Mouse (Mus musculus) hindbrain, embryonic 13.5 days (tissue): ENCODE results near the gene Rnf212. TPM values are rescaled to one million over a fixed set of nuclear protein-coding genes. Genes with fewer than 3 reads are reported as not detected.
A peak's percentile ranks its signal among the peaks of the same experiment; 100 is the strongest.

ENCODE experiments used
- ATAC-seq: fragments of 200-750 bp; cut with Nextera tagmentation; 2 replicates; pipeline ENCODE4 v1.8.0; 2017; ENCODE audit warnings: moderate TSS enrichment; ENCODE audit not compliant: low FRiP score
- H3K27ac ChIP-seq: fragments of 300-500 bp; sonication (generic); 2 replicates; pipeline ENCODE4 v1.5.1; 2015; ENCODE audit warnings: inconsistent platforms, mild to moderate bottlenecking, moderate library complexity
- H3K27me3 ChIP-seq: fragments of 300-500 bp; sonication (generic); 2 replicates; pipeline ENCODE4 v1.6.1; 2015; ENCODE audit warnings: mild to moderate bottlenecking, inconsistent platforms
- H3K36me3 ChIP-seq: fragments of 300-500 bp; sonication (generic); 2 replicates; pipeline ENCODE4 v1.6.1; 2015; ENCODE audit warnings: mild to moderate bottlenecking, inconsistent platforms
- H3K4me1 ChIP-seq: fragments of 300-500 bp; sonication (generic); replicated peaks from 2 replicates; pipeline ENCODE4 v1.6.1; 2015; ENCODE audit warnings: inconsistent platforms
- H3K4me2 ChIP-seq: fragments of 300-500 bp; sonication (generic); 2 replicates; pipeline ENCODE4 v1.6.1; 2015; ENCODE audit warnings: inconsistent platforms, mild to moderate bottlenecking, moderate library complexity
- H3K4me3 ChIP-seq: fragments of 300-500 bp; sonication (generic); 2 replicates; pipeline ENCODE4 v1.5.1; 2015; ENCODE audit warnings: mild to moderate bottlenecking, inconsistent platforms
- H3K9ac ChIP-seq: fragments of 300-500 bp; sonication (generic); 2 replicates; pipeline ENCODE4 v1.6.1; 2015; ENCODE audit warnings: mild to moderate bottlenecking, inconsistent platforms
- H3K9me3 ChIP-seq: fragments of 300-500 bp; sonication (generic); 2 replicates; pipeline ENCODE4 v1.6.1; 2016; ENCODE audit warnings: inconsistent platforms
- WGBS: fragments of 180-500 bp; shearing (Covaris S2); methylation state at CpG from one replicate; pipeline ENCODE4 v1.1.7; 2015; 5-methylcytosine and 5-hydroxymethylcytosine counted together
- polyA plus RNA-seq: library from polyadenylated mRNA; unstranded; fragments of >200 nt; fragmentation: Nextera tagmentation; extraction: Ambion mirVana; gene quantifications from 2 replicates; pipeline ENCODE4 v1.2.1, GENCODE M21; 2015

The Rnf212 gene
- polyA plus RNA-seq, 1 experiment from 2014 or later: not detected

DNA sequence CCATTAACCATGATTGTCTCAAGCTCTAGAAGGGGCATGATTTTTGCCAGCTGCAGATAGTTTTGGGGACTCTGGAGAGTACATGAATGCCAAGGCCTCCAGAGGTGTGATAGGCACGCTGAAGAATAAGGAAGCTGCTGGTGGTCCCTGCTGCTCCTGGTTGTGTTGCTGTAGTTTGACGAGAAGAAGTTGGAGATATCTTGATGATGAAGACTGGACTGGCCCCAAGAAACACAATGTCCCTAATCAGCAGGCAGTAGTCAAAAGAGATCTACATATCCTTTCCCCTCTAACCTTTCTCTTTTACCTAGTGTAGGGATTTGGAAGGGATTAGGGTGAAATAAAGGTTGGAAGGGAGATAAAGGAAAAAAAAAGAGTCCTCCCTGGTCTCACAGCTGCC, 32.2 kb downstream of the Rnf212 start:
- WGBS: 73% methylated on average over 2 of the region's 2 CpGs
- Histone ChIP-seq H3K27ac (no peak overlapping the region), H3K4me1 (no peaks in the 10 kb centered on the region), H3K4me2 (no peak overlapping the region), H3K9me3 (no peaks in the 10 kb centered on the region), H3K27me3 (no peaks in the 10 kb centered on the region), H3K9ac (no peak overlapping the region), H3K4me3 (no peak overlapping the region), H3K36me3 (no peaks in the 10 kb centered on the region)
- no peak for ATAC-seq

DNA sequence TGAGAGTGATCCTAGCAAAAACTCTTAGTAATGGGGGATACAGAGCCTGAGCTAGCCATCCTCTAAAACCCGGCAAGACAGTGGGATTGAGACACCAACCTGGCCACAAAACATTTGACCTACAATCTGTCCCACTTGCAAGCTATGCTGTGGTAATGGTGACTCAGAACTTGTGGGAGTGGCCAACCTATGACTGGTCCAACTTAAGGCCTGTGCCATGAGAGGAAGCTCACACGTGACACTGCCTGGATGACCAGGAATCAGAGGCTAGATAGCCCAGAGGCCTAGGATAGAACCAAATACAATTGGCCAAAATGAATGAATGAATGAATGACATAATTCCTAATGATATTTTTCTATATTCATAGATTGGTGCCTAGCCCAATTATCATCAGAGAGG, 32.9 kb downstream of the Rnf212 start:
- 79% methylated on average over 2 of the region's 2 CpGs for WGBS
- Histone ChIP-seq H3K27ac (no peak overlapping the region), H3K9ac (no peak overlapping the region), H3K4me3 (no peak overlapping the region), H3K9me3 (no peaks in the 10 kb centered on the region), H3K36me3 (no peaks in the 10 kb centered on the region), H3K4me1 (no peaks in the 10 kb centered on the region), H3K4me2 (no peak overlapping the region), H3K27me3 (no peaks in the 10 kb centered on the region)
- ATAC-seq: no peak

DNA sequence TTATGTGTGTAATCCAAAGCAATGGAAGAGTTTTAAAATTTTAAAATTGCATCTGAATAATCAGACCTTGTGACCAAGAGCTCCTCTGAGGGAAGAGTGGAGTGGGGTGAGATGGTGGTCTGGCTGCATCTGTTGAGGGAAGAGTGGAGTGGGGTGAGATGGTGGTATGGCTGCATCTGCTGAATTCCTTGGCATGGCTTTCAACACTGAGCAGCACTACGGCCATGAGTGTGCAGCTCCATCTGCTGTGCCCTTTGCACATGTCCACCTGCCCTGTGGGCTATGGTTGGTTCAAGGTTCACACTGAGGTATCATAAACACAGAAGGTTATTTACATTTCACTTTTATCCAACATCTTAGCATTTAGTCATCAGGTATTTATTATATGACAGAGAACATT, 47.4 kb downstream of the Rnf212 start:
- Histone ChIP-seq H3K4me2 (no peak overlapping the region), H3K27me3 (no peaks in the 10 kb centered on the region), H3K36me3 (no peaks in the 10 kb centered on the region), H3K9me3 (no peaks in the 10 kb centered on the region), H3K4me3 (no peak overlapping the region), H3K4me1 (no peaks in the 10 kb centered on the region), H3K9ac (no peak overlapping the region), H3K27ac (no peak overlapping the region)
- WGBS: 91% methylated on average over 1 of the region's 1 CpGs
- no peak for ATAC-seq

DNA sequence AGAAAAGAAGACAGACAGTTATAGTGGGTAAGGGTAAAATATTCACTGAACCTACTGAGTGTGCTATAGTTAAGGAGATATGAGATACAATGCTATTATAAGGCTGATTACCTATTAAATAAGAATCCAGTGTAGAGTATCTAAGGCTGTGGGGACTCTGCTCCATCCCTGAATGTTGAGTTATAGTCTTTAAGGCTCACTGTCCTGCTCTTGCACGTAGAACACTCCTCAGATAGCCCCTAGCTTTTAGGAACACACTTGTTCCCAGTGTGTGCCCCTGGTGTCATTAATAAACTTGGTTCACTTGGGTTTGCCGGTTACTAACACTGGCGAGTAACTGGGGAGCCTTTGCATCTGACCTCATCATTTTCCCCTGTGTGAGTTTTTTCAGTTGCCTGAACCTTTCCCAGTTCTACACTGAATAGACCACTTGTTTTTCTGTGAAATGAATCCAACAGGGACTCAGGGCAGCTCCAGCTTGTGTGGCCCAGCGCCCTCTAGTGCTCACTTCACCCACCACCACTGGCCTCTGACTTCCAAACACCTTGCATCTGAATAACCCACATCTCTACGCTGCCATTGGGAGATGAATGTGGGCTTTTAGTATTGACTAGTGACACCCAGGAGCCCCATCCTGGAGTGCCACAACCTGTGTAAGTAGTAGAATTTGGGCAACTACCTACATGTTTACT, 48.1 kb downstream of the Rnf212 start:
- Histone ChIP-seq H3K4me1 (no peaks in the 10 kb centered on the region), H3K36me3 (no peaks in the 10 kb centered on the region), H3K9ac (no peak overlapping the region), H3K27ac (no peak overlapping the region), H3K9me3 (no peaks in the 10 kb centered on the region), H3K27me3 (no peaks in the 10 kb centered on the region), H3K4me3 (no peak overlapping the region), H3K4me2 (no peak overlapping the region)
- WGBS: 26% methylated on average over 5 of the region's 5 CpGs
- peak; percentile 84 for ATAC-seq

DNA sequence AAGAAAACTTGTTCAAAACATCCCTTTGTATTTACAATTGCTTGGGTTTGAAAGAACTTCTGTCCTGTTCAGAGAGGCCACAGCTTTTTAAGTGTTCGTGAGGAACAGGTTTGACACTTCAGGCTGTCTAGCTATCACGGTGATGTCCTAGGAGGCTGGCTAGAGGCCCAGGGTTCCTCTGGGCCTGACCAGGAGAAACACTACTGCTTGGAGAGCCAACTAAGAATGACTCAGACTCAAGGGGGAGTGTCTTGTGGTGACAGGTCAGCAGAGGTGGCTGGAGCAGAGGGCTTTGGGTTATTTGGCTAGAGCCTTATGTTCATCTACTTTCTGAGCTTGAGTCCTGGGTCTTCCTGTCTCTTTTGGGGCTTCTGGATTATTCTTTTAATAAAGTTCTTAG, 50.8 kb downstream of the Rnf212 start:
- Histone ChIP-seq H3K27ac (no peak overlapping the region), H3K4me2 (no peak overlapping the region), H3K9ac (no peak overlapping the region), H3K4me1 (no peaks in the 10 kb centered on the region), H3K27me3 (no peaks in the 10 kb centered on the region), H3K4me3 (no peak overlapping the region), H3K36me3 (no peaks in the 10 kb centered on the region), H3K9me3 (no peaks in the 10 kb centered on the region)
- no peak for ATAC-seq
- 65% methylated on average over 2 of the region's 2 CpGs for WGBS

DNA sequence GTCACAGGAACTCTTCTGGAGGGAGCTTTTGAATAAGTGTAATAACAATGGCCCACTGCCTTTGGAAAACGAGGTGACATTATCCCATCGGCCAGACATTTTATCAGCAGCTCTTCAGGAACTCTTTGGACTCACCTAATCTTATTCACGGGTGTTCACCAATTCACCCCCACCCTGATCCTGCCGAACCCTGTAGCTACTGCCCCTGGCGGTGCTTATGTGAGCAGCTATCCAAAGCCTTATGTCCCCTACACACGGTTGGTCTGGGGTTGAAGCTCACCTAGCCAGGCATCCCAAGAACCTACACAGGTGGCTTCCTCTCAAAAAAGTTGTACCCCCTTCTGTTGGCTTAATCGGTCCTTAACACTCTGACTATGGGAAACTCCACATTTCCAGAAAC, 55.0 kb downstream of the Rnf212 start:
- no peaks in the 10 kb centered on the region for H3K27me3 ChIP-seq
- no peak overlapping the region for H3K9ac ChIP-seq
- H3K9me3 ChIP-seq: no peaks in the 10 kb centered on the region
- H3K36me3 ChIP-seq: no peaks in the 10 kb centered on the region
- H3K4me2 ChIP-seq: no peak overlapping the region
- no peak overlapping the region for H3K27ac ChIP-seq
- ATAC-seq: no peak
- peaks cover 5% of the 10 kb centered on the region; the same call in 1 of the 2 replicates for H3K4me1 ChIP-seq
- no peak overlapping the region for H3K4me3 ChIP-seq
- WGBS: 69% methylated on average over 7 of the region's 7 CpGs

DNA sequence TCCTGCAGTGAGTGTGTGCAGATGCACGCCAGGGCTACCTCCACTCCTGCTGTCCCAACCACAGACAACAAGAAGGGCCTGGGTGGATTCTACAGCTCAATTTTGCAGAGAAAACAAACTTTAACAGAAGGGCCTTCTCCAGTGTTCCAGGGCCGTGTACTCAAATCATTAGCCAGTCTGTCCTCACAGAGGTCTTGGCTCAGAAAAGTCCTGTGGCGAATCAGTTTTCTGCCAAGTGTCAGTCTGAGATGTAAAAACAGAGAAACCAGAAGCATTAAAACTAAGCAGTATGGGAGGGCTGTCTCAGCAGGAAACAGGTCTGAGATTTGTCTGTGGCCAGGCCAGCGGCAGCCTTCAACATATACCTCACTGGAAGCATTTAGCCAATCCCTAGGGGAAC, 56.7 kb downstream of the Rnf212 start:
- no peak for ATAC-seq
- H3K27ac ChIP-seq: peak overlapping the region; percentile 18
- WGBS: 36% methylated on average over 4 of the region's 4 CpGs

DNA sequence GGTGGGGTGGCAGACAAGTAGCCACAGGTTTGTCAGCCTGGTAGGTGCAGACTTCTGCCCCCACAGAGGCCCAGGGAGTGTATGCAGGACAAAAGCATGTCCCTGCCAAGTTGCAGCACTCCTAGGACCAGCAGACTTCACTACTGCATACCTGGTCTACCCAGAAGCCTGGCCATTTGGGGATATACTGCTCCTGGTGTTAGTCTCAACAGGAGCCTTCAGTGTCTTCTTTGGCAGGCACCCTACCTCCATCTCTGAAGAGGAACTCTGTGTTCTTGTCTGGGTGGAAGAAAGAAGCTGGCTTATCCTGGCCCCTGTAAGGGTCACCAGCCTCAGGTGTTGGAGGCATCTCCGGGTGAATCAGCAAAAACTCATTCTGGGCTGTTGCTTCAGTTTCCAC, 58.8 kb downstream of the Rnf212 start:
- no peak for ATAC-seq
- 85% methylated on average over 1 of the region's 1 CpGs for WGBS

More for the DNA sequence above, 56.7 kb downstream of the Rnf212 start:
- peak overlapping the region; percentile 31; the same call in 1 of the 2 replicates for H3K9ac ChIP-seq
- H3K4me3 ChIP-seq: no peak overlapping the region
- no peaks in the 10 kb centered on the region for H3K27me3 ChIP-seq
- no peaks in the 10 kb centered on the region for H3K9me3 ChIP-seq
- H3K4me2 ChIP-seq: no peak overlapping the region
- H3K36me3 ChIP-seq: no peaks in the 10 kb centered on the region
- H3K4me1 ChIP-seq: peaks cover 5% of the 10 kb centered on the region; the same call in 1 of the 2 replicates

DNA sequence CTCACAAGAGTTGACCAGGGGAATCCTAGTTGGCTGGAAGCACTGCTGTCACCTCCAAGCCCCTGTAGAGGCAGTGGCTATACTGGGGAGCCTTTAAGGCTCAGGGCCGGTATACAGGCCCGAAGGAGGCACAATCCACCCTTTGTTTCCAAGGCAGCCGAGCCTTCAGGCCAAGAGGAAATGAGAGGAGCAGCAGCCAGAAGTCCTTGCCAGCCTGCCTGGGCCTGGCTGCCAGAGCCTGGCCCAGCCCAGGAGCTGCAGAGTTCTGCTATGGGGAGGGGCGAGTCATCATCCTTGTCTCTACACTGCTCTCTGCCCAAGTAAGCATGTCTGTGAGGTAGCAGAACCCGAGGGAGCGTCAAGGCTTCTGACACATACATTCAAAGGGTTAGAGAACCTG, 60.6 kb downstream of the Rnf212 start:
- peak; percentile 32; the same call in 1 of the 2 replicates for ATAC-seq
- Histone ChIP-seq H3K4me2 (no peak overlapping the region), H3K27me3 (no peaks in the 10 kb centered on the region), H3K9ac (no peak overlapping the region), H3K9me3 (no peaks in the 10 kb centered on the region), H3K36me3 (no peaks in the 10 kb centered on the region), H3K27ac (no peak overlapping the region), H3K4me3 (no peak overlapping the region), H3K4me1 (peaks cover 5% of the 10 kb centered on the region; the same call in 1 of the 2 replicates)
- WGBS: 70% methylated on average over 6 of the region's 6 CpGs

More for the DNA sequence above, 58.8 kb downstream of the Rnf212 start:
- H3K4me2 ChIP-seq: no peak overlapping the region
- H3K9me3 ChIP-seq: no peaks in the 10 kb centered on the region
- no peaks in the 10 kb centered on the region for H3K36me3 ChIP-seq
- H3K4me1 ChIP-seq: peaks cover 5% of the 10 kb centered on the region; the same call in 1 of the 2 replicates
- no peak overlapping the region for H3K27ac ChIP-seq
- H3K27me3 ChIP-seq: no peaks in the 10 kb centered on the region
- H3K9ac ChIP-seq: no peak overlapping the region
- H3K4me3 ChIP-seq: no peak overlapping the region

DNA sequence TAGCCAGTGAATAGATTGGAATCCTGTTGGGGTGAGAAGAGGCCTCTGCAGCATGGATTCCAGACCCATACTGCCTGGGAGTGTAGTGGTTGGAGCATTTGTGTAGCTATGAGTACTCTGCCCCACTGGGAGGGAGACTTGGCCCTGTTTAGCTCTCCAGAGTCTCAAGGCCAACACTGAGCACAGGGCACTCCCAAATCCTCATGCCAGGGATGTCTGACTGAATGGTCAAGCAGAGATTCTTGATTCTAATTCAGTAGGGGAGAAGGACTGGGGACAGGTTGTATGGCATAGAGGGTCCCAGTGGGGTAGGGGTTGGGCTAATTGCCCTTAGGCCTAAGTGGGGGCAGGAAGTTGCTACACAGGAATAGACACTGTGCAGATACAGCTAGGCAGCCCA, 61.1 kb downstream of the Rnf212 start:
- Histone ChIP-seq H3K9ac (no peak overlapping the region), H3K4me3 (no peak overlapping the region), H3K27me3 (no peaks in the 10 kb centered on the region), H3K4me2 (no peak overlapping the region), H3K4me1 (peaks cover 5% of the 10 kb centered on the region; the same call in 1 of the 2 replicates), H3K9me3 (no peaks in the 10 kb centered on the region), H3K27ac (no peak overlapping the region), H3K36me3 (no peaks in the 10 kb centered on the region)
- no peak for ATAC-seq

DNA sequence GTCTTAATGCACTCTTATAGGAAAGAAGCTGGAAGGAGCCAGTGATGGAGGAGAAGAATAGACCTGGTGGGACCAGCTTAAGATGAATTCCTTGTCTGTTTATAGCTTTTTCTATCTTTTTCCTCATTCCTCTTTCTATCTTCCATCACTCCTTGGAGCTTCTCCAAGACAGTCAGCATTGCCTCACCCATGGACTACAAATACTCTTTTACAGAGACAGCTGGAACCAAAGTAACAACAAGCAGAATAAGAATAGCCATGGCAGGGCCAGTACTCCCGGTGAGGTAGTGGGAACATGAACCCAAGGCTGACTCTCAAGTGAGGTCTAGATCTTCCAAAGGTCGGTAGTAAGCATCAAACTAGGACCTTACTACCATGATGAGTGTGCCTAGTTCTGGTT, 61.7 kb downstream of the Rnf212 start:
- 92% methylated on average over 2 of the region's 2 CpGs for WGBS
- H3K4me1 ChIP-seq: peaks cover 5% of the 10 kb centered on the region; the same call in 1 of the 2 replicates
- no peak overlapping the region for H3K9ac ChIP-seq
- no peak overlapping the region for H3K27ac ChIP-seq
- no peak overlapping the region for H3K4me3 ChIP-seq
- no peaks in the 10 kb centered on the region for H3K27me3 ChIP-seq
- no peaks in the 10 kb centered on the region for H3K9me3 ChIP-seq
- H3K36me3 ChIP-seq: no peaks in the 10 kb centered on the region
- ATAC-seq: no peak
- no peak overlapping the region for H3K4me2 ChIP-seq

DNA sequence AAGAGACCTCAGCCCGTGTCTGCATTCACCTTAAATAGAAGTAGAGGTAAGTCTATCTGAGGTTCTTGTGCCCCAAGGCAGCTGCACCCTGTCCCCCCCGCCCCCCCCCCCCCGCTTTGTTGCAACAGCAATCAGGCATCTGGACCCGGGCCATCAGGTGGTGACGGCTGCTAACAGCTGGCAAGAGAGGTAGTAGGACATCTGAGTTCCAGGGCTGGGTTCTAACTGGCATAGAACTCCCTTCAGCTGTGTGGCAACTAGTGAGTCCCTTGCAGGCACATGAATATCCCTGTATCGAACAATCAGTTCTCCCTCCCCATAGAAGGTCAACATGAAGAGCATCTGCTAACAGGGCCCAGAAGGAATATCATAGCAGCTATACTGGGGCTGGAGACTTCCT, 62.8 kb downstream of the Rnf212 start:
- Histone ChIP-seq H3K9ac (no peak overlapping the region), H3K4me3 (no peak overlapping the region), H3K27ac (no peak overlapping the region), H3K27me3 (no peaks in the 10 kb centered on the region), H3K9me3 (no peaks in the 10 kb centered on the region), H3K4me1 (no peaks in the 10 kb centered on the region), H3K4me2 (no peak overlapping the region), H3K36me3 (no peaks in the 10 kb centered on the region)
- WGBS: 85% methylated on average over 6 of the region's 6 CpGs
- no peak for ATAC-seq

DNA sequence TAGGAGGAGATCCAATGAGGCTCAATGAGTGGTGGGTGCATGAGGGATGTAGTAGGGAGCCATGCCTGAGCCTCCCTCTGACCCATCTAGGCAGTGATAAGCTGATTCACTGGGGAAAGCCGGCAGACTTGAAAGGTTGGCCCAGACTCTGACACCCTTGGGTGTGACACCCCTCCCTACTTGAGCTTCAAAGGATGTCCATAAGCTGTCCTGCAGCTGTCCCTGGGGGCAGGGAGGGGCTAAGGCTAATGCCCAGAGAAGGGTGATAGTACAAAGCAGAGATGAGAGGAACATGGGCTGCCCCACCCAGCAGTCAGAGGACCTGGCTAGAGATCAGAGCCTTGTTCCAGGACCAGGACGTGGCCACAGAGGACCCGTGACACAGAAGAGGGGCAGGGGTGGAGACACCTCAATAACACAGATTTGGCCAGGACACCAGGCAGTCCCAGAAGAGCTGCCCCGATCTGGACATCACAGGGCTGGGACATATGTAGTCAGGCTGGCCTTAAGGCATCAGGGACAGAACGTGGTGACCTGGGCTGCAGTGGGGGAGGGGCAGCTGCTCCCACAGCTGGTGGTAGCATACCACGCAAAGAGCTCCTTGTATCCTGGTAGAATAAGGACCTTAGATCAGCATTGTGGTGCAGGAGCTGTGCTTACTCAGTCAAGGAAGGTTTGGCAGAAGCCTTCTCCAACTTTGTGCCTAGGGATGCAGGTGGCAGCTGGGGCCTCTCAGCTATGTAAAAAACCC, 65.6 kb downstream of the Rnf212 start:
- peaks cover 13% of the 10 kb centered on the region; the same call in 1 of the 2 replicates for H3K36me3 ChIP-seq

More for the DNA sequence above, 65.6 kb downstream of the Rnf212 start:
- no peaks in the 10 kb centered on the region for H3K9me3 ChIP-seq
- ATAC-seq: no peak
- H3K4me1 ChIP-seq: no peaks in the 10 kb centered on the region
- H3K4me3 ChIP-seq: no peak overlapping the region
- no peak overlapping the region for H3K9ac ChIP-seq
- no peaks in the 10 kb centered on the region for H3K27me3 ChIP-seq
- no peak overlapping the region for H3K27ac ChIP-seq
- WGBS: 64% methylated on average over 6 of the region's 6 CpGs
- H3K4me2 ChIP-seq: no peak overlapping the region
